8 mouse cellular contexts compared by ENCODE assay signal in genomic region chr9:35569571-35570534, GRCm38 (mm10). TPM values are rescaled to one million over a fixed set of nuclear protein-coding genes. Genes with fewer than 3 reads are reported as not detected.
DNase-seq lines count a peak whose midpoint lies in the region; ATAC-seq and TF ChIP-seq lines count a peak whose summit lies in the region.

Pate2 (plus strand) TSS chr9:35570284.
Hyls1 (minus strand) TSS chr9:35570398.

- H3K4me3 ChIP-seq in MEL (ENCODE audit: control insufficient read depth in 1 of 2, insufficient read depth in 1 of 2, low read depth in 2 of 2, low read length in 2 of 2) = peak within 1 kb of the TSS; percentile 81 to 99
- peak within 1 kb of the TSS; percentile 87 for H3K4me3 ChIP-seq in cerebellum, adult 2 months (replicated peaks; ENCODE audit: insufficient read depth, low read depth, low read length)
- H3K4me3 ChIP-seq in forebrain, postnatal 0 days (ENCODE audit: low read depth, low read length) = peak within 1 kb of the TSS; percentile 90
- peak within 1 kb of the TSS; percentile 84 for H3K4me3 ChIP-seq in lung, embryonic 15.5 days

- peaks cover 11% of the 10 kb centered on the region for H3K79me2 ChIP-seq in MEL (ENCODE audit: control insufficient read depth, insufficient read depth, low read length, poor library complexity)

- peak within 1 kb of the TSS; percentile 84 for H3K4me2 ChIP-seq in forebrain, postnatal 0 days (ENCODE audit: low read depth)
- peak within 1 kb of the TSS; percentile 81 for H3K4me2 ChIP-seq in lung, embryonic 15.5 days

- ATAC-seq in forebrain, postnatal 0 days = peak; percentile 99
- ATAC-seq in lung, embryonic 15.5 days (ENCODE audit: borderline replicate concordance, extremely low read depth, low FRiP score, low TSS enrichment) = peak; percentile 98

- WGBS in cerebellum, adult 2 months = under 1% methylated on average over 86 of the region's 86 CpGs
- WGBS in forebrain, postnatal 0 days = 1% methylated on average over 86 of the region's 86 CpGs
- whole genome bisulfite sequencing in lung, embryonic 15.5 days = under 1% methylated on average over 86 of the region's 86 CpGs

- H3K27me3 ChIP-seq in MEL (ENCODE audit: control insufficient read depth in 1 of 2, insufficient read depth in 2 of 2, low read length in 2 of 2) = no peaks in the 10 kb centered on the region
- no peaks in the 10 kb centered on the region for H3K27me3 ChIP-seq in cerebellum, adult 2 months (ENCODE audit: control insufficient read depth, insufficient read depth, low read length)
- no peaks in the 10 kb centered on the region for H3K27me3 ChIP-seq in forebrain, postnatal 0 days (ENCODE audit: insufficient read depth, low read length)
- peaks cover 12% of the 10 kb centered on the region for H3K27me3 ChIP-seq in lung, embryonic 15.5 days

- TF ChIP-seq RAD21 in MEL (IDR thresholded peaks at IDR 0.05; ENCODE audit: low read depth, low read length) = no peak

- H3K36me3 ChIP-seq in MEL (ENCODE audit: control insufficient read depth in 1 of 2, insufficient read depth in 2 of 2, low read length in 2 of 2) = peaks cover 9 to 22% of the 10 kb centered on the region in 2 experiments
- peaks cover 22% of the 10 kb centered on the region for H3K36me3 ChIP-seq in forebrain, postnatal 0 days (ENCODE audit: insufficient read depth)
- peaks cover 33% of the 10 kb centered on the region; the same call in 1 of the 2 replicates for H3K36me3 ChIP-seq in lung, embryonic 15.5 days

- H3K4me1 ChIP-seq in MEL (ENCODE audit: control insufficient read depth in 1 of 2, insufficient read depth in 2 of 2, low read length in 2 of 2) = peaks cover 0 to 6% of the 10 kb centered on the region in 2 experiments; a peak in 1 of 4 replicates
- no peaks in the 10 kb centered on the region for H3K4me1 ChIP-seq in cerebellum, adult 2 months (ENCODE audit: control insufficient read depth, insufficient read depth, low read length)
- no peaks in the 10 kb centered on the region; the same call in 1 of the 2 replicates for H3K4me1 ChIP-seq in forebrain, postnatal 0 days (ENCODE audit: insufficient read depth)
- peaks cover 13% of the 10 kb centered on the region; the same call in 1 of the 2 replicates for H3K4me1 ChIP-seq in lung, embryonic 15.5 days

- TF ChIP-seq EP300 in MEL (IDR thresholded peaks at IDR 0.05; ENCODE audit: low read depth in 1 of 2, low read length in 2 of 2) = no peak; a peak in 2 of 4 replicates

- DNase-seq in MEL (ENCODE audit: low read depth, low spot score) = peak; percentile 98
- DNase-seq in cerebellum, adult 2 months = peak; percentile 93 to 95
- peak; percentile 98 for DNase-seq in forebrain, postnatal 0 days
- DNase-seq in heart, postnatal 4 days = peak; percentile 93
- peak; percentile 91 to 94 for DNase-seq in layer of hippocampus, adult 8-10 months (ENCODE audit: low spot score in 2 of 2)
- peak; percentile 91 for DNase-seq in ovary, adult 18-20 months (ENCODE audit: low spot score)
- DNase-seq in thymus, postnatal 0 days (ENCODE audit: low spot score) = peak; percentile 97

- H3K27ac ChIP-seq in MEL (ENCODE audit: control insufficient read depth, low read depth, low read length) = peak within 1 kb of the TSS; percentile 95
- peak within 1 kb of the TSS; percentile 39; the same call in 1 of the 2 replicates for H3K27ac ChIP-seq in cerebellum, adult 2 months (ENCODE audit: insufficient read depth, low read length)
- H3K27ac ChIP-seq in forebrain, postnatal 0 days (ENCODE audit: low read depth, low read length) = peak within 1 kb of the TSS; percentile 88
- H3K27ac ChIP-seq in lung, embryonic 15.5 days = peak within 1 kb of the TSS; percentile 91

- peak; percentile 72 to 91 for TF ChIP-seq POLR2A in MEL (IDR thresholded peaks at IDR 0.05; ENCODE audit: control insufficient read depth in 1 of 2, insufficient read depth in 1 of 2, low read depth in 1 of 2, low read length in 2 of 2, poor library complexity in 1 of 2)
- TF ChIP-seq POLR2A in cerebellum, adult 2 months (IDR thresholded peaks at IDR 0.05; ENCODE audit: borderline replicate concordance, insufficient read depth, low read length) = peak; percentile 85

- peak within 1 kb of the TSS; percentile 91 for H3K9ac ChIP-seq in MEL (ENCODE audit: control insufficient read depth, low read depth, low read length, poor library complexity, severe bottlenecking)
- H3K9ac ChIP-seq in forebrain, postnatal 0 days = peak within 1 kb of the TSS; percentile 81
- peak within 1 kb of the TSS; percentile 82 for H3K9ac ChIP-seq in lung, embryonic 15.5 days

- no peaks in the 10 kb centered on the region for H3K9me3 ChIP-seq in MEL (replicated peaks; ENCODE audit: insufficient read depth, low read length)
- no peaks in the 10 kb centered on the region for H3K9me3 ChIP-seq in forebrain, postnatal 0 days (ENCODE audit: low read length)
- no peaks in the 10 kb centered on the region for H3K9me3 ChIP-seq in lung, embryonic 15.5 days

- no peak for TF ChIP-seq CTCF in MEL (IDR thresholded peaks at IDR 0.05 in 2 of 3, conservative IDR thresholded peaks at IDR 0.05 in 1 of 3; ENCODE audit: control insufficient read depth in 1 of 3, insufficient read depth in 1 of 3, low read depth in 2 of 3, low read length in 3 of 3, poor library complexity in 1 of 3, severe bottlenecking in 1 of 3)
- TF ChIP-seq CTCF in cerebellum, adult 2 months (IDR thresholded peaks at IDR 0.05; ENCODE audit: borderline replicate concordance, insufficient read depth, low read depth, low read length) = no peak
- TF ChIP-seq CTCF in forebrain, postnatal 0 days (IDR thresholded peaks at IDR 0.05; ENCODE audit: low read depth) = peak; percentile 53

TF ChIP-seq in MEL, 35 proteins besides CTCF, POLR2A, EP300 and RAD21 (continues in another document):
- TF ChIP-seq ETS1 (IDR thresholded peaks at IDR 0.05; ENCODE audit: low read depth, low read length) (0 out of 2 replicates have a peak, but pooled peaks have one; percentile 6), GABPA (IDR thresholded peaks at IDR 0.05; ENCODE audit: low read depth, low read length) (no peak), KAT2A (conservative IDR thresholded peaks at IDR 0.05; ENCODE audit: low read depth, low read length) (no peak), UBTF (IDR thresholded peaks at IDR 0.05; ENCODE audit: borderline replicate concordance, insufficient read depth, low read depth, low read length) (0 out of 2 replicates have a peak, but pooled peaks have one; percentile 13), ZKSCAN1 (IDR thresholded peaks at IDR 0.05; ENCODE audit: low read depth, low read length) (no peak), MYB (IDR thresholded peaks at IDR 0.05; ENCODE audit: low read depth, low read length) (peak; percentile 96), TAL1 (IDR thresholded peaks at IDR 0.05; ENCODE audit: low read length) (no peak), ZMIZ1 (IDR thresholded peaks at IDR 0.05; ENCODE audit: low read depth, low read length) (peak; percentile 64), BHLHE40 (IDR thresholded peaks at IDR 0.05; ENCODE audit: borderline replicate concordance, low read depth, low read length) (peak; percentile 49; the same call in 1 of the 2 replicates), NRF1 (IDR thresholded peaks at IDR 0.05; ENCODE audit: insufficient read depth, low read depth, low read length, poor library complexity, severe bottlenecking) (peak; percentile 95), USF1 (IDR thresholded peaks at IDR 0.05; ENCODE audit: low read depth, low read length) (no peak), JUND (IDR thresholded peaks at IDR 0.05; ENCODE audit: low read depth, low read length) (no peak), ZNF384 (IDR thresholded peaks at IDR 0.05; ENCODE audit: low read depth, low read length) (no peak), RCOR1 (IDR thresholded peaks at IDR 0.05; ENCODE audit: low read depth, low read length) (no peak; the same call in 1 of the 2 replicates), MAX (IDR thresholded peaks at IDR 0.05; ENCODE audit: low read length) (no peak; the same call in 1 of the 2 replicates), SMC3 (IDR thresholded peaks at IDR 0.05; ENCODE audit: low read depth, low read length) (peak; percentile 4; the same call in 1 of the 2 replicates), MXI1 (IDR thresholded peaks at IDR 0.05; ENCODE audit: low read depth, low read length) (peak; percentile 80), POLR2AphosphoS2 (IDR thresholded peaks at IDR 0.05; ENCODE audit: low read length) (peak; percentile 92), GATA1 (IDR thresholded peaks at IDR 0.05; ENCODE audit: low read depth, low read length) (no peak), POLR2AphosphoS5 (IDR thresholded peaks at IDR 0.05; ENCODE audit: borderline replicate concordance, low read depth, low read length) (peak; percentile 5; the same call in 1 of the 2 replicates), ZC3H11A (IDR thresholded peaks at IDR 0.05; ENCODE audit: low read depth, low read length) (no peak), USF2 (IDR thresholded peaks at IDR 0.05; ENCODE audit: borderline replicate concordance in 1 of 2, insufficient read depth in 1 of 2, low read depth in 1 of 2, low read length in 2 of 2) (no peak)

RNA-seq across cellular contexts. Expression of gene Pate2, which starts in this region (rescaled TPM):
- total RNA-seq in MEL (2012; rRNA removed) = 0.16 and 0.23 TPM in 2 replicates
- polyA plus RNA-seq in MEL (2012; ENCODE audit: insufficient read depth in 1 of 2, insufficient read length in 2 of 2, low read depth in 1 of 2, low replicate concordance in 2 of 2, missing spikeins in 1 of 2) = under 1 TPM in 1 of 2 experiments, not detected in 1; 0.29 TPM
- polyA plus RNA-seq in cerebellum, adult 2 months (2012; rRNA removed) = 0.31 and 0.32 TPM in 2 replicates
- 0.62 and 2.6 TPM in 2 replicates for total RNA-seq in forebrain, postnatal 0 days (2014; rRNA removed)
- 0.67 and 0.90 TPM in 2 replicates for polyA plus RNA-seq in forebrain, postnatal 0 days (2015; fragmentation: Nextera tagmentation; extraction: Ambion mirVana)
- total RNA-seq in heart, postnatal 4 days (2021) = under 1 TPM; 0.14 to 0.32 TPM
- 1 to 10 TPM in 3 of 4 experiments, under 1 TPM in 1; 0.76 to 2.1 (median 1.4) TPM for total RNA-seq in layer of hippocampus, adult 8-10 months (2022)
- 0.72 TPM in 2 replicates for polyA plus RNA-seq in lung, embryonic 15.5 days (2015; fragmentation: Nextera tagmentation; extraction: Ambion mirVana)
- polyA plus RNA-seq in thymus, postnatal 0 days (2015; fragmentation: Nextera tagmentation; extraction: Ambion mirVana) = 0.78 and 1.3 TPM in 2 replicates

RNA-seq across cellular contexts. Expression of gene Hyls1, which starts in this region (rescaled TPM):
- total RNA-seq in MEL (2012; rRNA removed) = 10.6 and 13.6 TPM in 2 replicates
- polyA plus RNA-seq in MEL (2012; ENCODE audit: insufficient read depth in 1 of 2, insufficient read length in 2 of 2, low read depth in 1 of 2, low replicate concordance in 2 of 2, missing spikeins in 1 of 2) = 10 to 100 TPM in 1 of 2 experiments, not detected in 1; 10.5 TPM
- polyA plus RNA-seq in cerebellum, adult 2 months (2012; rRNA removed) = 7.7 and 8.6 TPM in 2 replicates
- total RNA-seq in forebrain, postnatal 0 days (2014; rRNA removed) = 15.8 and 16.6 TPM in 2 replicates
- 13.6 and 14.8 TPM in 2 replicates for polyA plus RNA-seq in forebrain, postnatal 0 days (2015; fragmentation: Nextera tagmentation; extraction: Ambion mirVana)
- 1 to 10 TPM; 7.1 to 7.6 TPM for total RNA-seq in heart, postnatal 4 days (2021)
- 10 to 100 TPM; 14.8 to 16.2 (median 15.3) TPM for total RNA-seq in layer of hippocampus, adult 8-10 months (2022)
- 19.0 and 19.5 TPM in 2 replicates for polyA plus RNA-seq in lung, embryonic 15.5 days (2015; fragmentation: Nextera tagmentation; extraction: Ambion mirVana)
- polyA plus RNA-seq in thymus, postnatal 0 days (2015; fragmentation: Nextera tagmentation; extraction: Ambion mirVana) = 19.4 and 21.6 TPM in 2 replicates

Comparison
In these comparisons a context has a peak if more than half of its experiments do, and no peak if none do; other contexts are left out.
1. Peak in every context shown above with its lines: DNase-seq, ATAC-seq, H3K4me3 ChIP-seq and H3K27ac ChIP-seq.
2. H3K27ac ChIP-seq: peak in every context shown above with its lines; median percentile 95 in MEL; 91 in lung, embryonic 15.5 days; 88 in forebrain, postnatal 0 days; 39 in cerebellum, adult 2 months.